Mouse (Mus musculus) retina, postnatal 1 day (tissue): ENCODE results near the gene Syt16.

Experiments
- DNase-seq: peaks from one replicate; pipeline ENCODE4 v3.0.0-alpha.2; 2012

Gene Syt16

DNA sequence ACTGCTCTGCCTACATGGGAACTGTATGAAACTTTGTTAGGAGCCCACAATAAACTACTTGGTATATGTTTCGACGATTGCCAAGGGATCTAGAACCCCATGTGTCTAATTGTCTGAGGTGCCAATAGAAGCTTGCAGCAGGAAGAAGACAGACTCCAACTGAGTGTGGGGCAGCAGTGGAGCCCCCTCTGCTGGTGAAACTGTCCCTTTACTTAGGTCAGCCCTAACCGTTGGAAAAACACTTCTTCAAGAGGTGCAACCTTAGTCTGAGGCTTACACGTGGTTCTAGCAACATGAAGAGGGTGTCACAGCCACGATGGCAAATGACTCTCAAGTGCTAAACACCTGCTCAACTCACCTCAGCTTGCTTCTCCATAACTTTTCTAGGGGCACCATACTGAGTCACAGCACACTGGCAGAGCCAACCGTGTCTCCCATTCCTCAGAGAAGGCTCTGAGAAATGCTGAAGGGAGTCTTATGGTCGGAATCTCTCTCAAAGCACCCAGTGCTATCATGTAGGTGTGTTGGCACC lies 17.3 kb downstream of the Syt16 start:
- peak; percentile 41 for DNase-seq

DNA sequence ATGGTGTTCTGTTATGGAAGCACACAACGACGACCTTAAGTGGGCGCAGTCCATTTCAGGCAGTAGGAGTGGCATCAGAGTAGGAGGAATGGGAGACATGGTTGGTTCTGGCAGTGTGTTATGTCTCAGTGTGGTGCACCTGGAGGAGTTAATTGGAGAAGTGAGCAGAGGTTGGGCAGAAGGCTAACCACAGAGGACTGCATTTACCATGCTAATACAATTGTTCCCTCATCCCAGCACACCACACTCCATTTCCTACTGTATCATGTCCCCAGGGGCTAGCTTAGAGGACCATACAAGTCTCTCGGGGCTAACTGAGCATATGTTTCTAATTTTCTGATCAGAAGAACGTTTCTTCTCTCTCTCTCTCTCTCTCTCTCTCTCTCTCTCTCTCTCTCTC lies 18.0 kb downstream of the Syt16 start:
- DNase-seq = no peak

DNA sequence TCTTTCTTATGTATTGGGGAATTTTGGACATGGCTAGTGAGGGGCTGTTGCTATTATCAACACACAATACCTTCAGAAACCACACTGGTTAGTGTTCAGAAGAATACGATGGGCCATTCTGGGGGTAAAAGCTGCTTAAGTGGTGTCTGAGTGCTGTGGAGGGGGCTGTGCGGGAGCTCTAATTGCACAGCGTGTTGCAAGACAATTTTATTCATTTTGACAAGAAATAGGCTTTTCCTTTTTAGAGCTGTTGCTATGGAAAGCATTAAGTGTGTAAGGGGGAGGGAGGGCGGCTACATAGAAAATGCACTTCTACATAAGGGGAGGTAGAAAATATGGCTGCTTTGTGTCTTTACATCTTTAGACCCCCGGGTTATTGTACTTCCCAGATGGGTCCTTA lies 25.8 kb downstream of the Syt16 start:
- no peak for DNase-seq

DNA sequence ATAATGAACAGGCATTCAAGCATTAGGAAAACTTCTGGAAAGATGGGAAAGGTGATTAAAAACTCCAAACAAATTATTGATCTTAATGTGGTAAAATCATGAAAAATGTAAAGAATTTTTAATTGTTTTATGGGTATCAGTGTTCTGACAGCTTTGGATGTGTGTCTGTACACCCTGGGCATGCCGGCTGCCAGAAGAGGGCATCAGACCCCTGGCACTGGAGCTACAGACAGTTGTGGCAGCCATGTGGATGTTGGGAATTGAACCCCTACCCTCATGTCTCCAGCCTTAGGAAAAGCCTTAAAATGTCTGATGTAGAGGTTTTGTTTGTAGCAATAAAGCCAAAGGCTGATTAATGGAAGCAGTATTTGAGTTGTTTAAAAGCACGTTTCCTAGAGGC lies 27.5 kb downstream of the Syt16 start:
- no peak for DNase-seq

DNA sequence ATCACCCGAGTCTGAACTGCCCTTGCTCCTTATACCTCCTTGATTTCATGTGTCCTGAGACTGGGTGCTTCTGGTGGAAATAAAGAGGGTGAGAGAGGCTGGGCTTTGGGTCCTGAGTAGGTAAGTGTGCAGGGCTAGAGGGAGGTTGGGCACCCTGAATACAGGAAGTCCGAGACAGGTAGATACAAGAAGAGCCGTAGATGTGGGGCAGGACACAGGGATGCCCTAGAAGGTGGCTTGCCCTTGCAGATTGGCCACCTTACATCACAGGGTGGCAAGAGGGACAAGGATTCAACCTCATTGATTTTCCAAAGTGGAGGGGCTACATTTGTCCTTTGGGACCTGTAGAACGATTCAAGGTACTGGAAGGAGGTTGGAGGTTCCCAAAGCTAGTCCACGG lies 45.8 kb downstream of the Syt16 start:
- DNase-seq = no peak

DNA sequence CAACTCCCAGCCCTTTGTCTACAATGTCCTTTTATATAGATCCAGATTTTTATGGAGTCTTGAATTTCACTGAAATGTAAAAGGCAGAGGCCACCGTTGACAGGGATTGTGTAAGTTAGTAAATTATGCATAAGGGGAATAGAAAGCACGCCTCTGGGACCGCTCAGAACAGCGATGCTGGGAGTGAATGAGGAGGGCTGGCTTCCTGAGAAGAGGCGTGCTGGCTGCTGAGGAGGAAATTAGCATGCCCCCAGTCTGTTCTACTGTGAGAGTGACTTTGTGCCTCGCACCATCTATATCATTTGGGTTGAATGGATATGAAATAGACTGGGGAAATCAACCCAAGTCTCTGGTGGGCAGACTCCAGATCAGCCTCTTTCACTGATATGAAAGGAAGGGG lies 46.3 kb downstream of the Syt16 start:
- peak; percentile 21 for DNase-seq

DNA sequence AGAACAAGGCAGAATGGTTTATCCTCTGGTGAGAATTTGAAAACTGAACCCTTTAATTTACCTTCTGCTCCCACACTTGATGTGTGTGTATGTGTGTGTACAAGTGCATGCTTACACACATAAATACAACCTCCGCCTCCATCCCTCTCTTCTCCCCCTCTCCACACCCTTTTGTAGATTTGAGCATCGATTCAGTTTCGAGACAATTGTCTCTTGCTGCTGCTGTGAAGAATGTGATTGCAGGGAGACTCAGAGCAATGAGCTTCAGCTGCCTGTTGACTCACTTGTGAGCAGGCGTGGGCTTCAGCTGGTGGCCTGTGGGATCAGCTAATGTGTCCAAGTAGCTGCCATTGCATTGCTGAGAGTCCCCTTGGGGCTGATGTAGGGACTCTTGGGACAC lies 46.8 kb downstream of the Syt16 start:
- no peak for DNase-seq

DNA sequence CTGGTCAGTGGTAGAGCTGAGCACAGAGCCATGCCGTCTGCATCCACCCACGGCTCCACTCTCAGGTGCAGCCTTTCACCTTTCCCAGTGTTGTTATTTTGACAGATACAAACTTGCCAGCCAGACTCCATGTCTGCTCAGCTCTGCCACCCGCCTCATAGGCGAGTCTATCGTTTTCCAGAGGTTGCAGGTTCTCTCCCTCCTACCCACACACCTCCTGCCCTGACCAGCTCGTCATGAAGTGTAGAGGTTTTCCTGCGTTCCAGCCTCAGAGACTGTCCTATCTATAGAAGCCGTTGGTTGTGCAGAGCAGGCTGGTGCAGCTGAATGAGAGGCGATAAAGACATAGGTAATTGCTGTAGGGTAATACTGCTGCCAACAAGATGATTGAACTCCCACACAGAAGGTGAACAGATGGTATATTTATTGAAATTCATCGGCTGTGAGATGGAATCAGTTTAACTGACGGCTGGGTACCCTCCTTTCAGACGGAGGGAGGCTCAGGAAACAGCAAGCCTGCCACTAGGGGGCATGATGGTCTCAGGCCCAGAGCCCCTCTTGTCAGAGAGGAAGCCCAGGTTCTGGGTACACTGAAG lies 58.0 kb downstream of the Syt16 start:
- peak; percentile 68 for DNase-seq

DNA sequence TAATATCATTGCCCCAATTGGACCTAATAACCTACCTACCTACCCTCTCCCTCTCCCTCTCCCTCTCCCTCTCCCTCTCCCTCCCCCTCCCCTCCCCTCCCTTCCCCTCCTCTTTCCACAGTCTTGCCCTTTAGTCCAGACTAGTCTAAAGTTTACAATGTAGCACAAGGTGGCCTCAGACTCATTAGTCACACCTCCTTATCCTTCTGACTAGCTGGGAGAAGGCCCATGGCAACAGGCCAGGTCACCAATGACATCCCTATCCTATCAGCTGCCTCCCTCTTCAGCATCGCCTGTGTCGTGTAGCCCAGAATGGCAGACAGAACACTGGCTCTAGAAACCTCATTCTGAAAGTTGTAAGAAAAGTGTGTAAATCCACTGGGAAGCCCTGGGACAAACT lies 58.7 kb downstream of the Syt16 start:
- DNase-seq = peak; percentile 32

DNA sequence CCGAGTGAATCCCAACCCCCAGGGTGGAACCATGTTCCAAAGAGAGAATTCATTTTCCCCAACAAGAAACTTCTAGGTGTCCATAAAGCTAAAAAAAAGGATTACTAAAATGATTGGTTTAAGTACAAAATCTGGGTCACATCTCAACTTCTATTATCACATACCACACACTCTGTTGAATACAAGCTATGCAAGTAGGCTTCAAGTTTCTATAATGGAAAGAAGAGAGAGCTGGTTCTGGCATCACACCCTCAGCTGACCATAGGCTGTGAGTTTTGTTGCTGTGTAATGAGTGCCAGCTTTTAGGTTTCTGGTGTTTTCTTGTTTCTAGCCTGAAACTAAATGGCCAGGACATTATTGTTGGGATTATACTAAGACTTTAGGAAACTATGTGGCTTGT lies 65.1 kb downstream of the Syt16 start:
- no peak for DNase-seq

DNA sequence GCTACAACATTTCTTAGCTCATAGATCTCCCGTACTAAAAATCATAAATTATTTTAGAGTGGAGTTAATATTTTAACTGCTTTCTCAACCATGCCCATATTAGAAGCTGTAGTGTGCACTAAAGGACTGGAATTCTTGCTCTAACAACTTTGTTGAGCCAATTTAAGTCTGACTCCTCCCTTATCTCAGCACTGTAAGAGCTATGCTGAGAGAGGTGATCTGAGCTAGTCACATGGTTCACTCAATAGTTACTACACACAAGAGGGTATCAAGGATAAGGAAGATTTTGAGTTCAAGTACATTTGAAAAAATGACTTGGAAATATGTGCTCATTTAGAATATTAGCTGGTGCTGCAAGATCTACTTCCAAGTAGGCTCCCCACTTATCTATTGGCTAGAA lies 71.5 kb downstream of the Syt16 start:
- DNase-seq = no peak

DNA sequence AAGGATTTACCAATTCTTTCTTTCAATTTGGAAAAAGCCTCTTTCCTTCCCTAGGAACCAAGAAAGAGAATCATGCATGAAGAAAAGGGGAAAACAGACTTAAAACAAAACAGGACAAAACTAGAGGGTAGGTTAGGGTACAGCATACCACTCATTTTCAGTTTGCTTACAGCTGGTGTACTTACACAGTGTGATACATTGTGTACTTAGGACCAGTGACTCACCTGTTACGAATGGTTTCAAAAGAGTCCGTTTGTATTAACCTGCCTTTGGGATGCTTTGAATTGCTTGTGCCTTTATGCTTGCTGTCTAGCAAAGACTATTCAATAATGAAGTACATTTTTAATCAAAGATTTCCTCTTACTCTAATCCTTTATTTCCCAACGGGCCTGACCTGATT lies 78.1 kb downstream of the Syt16 start:
- no peak for DNase-seq

DNA sequence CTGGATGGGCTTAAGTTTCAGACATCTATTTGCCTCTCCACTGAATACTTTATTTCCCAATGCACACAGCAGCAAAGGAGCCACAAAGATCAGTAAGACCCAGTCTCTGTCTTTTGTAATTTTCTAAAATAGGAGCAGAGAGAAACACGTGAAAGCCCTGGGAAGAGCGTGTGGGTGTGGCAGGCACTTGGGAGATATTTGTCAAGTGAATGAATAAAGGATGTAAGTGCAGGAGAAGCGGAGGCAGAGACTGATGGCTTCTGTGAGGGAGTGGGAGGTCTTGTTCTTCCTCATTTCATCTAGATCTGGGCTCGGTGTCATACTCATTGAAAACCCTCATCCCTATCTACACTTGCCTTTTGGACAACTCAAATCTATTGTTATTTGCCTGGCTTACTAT lies 78.6 kb downstream of the Syt16 start:
- DNase-seq = no peak

DNA sequence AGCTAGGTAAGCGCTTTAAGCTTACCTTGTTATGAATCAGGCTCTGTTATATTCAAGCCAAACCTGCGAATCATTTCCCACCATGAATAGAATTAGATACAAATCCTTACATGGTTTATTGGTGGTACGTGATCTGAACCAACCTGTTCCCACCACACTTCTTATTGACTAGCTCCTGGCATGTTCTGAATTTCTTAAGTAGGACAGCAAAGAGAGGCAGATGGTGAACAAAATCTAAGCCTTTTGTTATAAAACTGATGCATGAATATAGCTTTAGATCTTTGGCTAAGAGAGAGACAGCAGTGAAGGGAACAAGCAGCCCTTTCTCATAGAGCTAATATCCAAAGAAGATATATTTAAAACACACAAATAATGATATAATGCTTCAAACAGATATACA lies 83.7 kb downstream of the Syt16 start:
- DNase-seq = no peak

DNA sequence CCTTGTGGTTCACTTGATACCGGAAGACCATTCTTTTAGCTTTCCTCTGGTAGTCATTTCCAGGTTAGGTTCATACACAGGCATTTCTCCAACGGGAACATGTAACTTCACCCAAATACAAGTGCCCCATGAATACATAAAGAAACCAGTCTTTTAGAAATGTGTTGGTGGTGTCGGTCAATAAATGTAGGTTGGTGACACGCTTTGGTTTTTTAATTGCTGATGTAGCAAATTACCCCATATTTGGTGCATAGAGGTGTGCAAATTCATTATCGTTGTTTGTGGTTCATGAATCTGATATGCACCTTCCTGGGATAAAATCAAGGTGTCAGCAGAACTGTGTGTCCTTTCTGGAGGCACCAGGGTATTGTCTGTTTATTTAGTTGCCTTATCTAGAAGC lies 86.9 kb downstream of the Syt16 start:
- no peak for DNase-seq

DNA sequence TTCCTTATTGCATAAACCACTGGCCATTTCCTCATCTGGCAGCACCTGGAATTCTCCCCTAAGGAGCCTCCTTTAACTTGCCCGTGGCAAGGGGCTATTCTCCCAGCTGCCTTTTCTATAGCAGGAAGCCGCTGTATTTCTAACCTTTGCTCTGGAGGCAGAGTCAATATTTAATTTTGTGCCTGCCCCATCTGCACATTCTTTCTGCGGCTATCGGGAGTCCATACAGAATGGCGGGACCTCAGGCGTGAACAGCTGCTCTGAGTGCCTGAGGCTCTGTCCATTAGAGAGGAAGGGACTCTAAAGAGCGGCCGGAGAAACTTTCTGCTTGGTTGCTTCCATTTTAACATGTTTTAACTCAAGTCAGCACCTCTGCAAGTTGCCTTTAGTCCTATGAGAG lies 89.6 kb downstream of the Syt16 start:
- peak; percentile 34 for DNase-seq

DNA sequence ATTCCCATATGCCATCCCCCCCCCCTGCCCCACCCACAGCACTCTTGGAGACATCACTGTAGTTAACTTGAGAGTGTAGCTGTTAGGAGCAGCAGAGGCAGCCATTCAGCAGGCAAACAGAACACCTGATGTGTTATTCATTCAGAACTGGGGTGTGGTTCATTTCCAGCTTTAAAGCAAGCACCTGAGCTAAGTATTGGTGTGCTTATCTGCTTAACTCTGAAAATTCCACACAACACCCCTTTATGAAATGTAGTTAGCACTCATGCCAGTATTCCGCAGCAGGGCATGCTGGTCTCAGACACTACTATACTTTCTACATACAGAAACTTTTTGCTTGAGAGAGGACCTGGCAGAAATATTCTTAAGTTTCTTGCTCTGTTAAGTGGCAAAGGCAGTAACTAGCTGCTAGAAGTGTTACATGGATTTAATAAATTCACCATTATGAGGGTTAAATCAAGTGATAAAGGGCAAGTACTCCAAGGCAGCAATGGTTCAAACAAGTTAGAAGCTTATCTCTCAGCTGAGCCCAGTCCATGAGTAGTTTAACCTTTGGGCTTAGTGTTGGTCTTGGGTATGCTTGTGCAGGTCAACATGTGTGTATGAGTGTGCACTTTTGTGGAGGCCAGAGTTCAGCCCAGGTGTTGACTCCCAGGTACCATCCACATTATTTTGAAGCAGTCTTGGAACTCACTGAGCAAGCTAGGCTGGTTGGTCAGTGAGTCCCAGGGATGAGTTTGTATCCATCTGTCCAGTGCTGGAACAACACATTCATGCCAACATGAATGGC lies 92.1 kb downstream of the Syt16 start:
- no peak for DNase-seq

DNA sequence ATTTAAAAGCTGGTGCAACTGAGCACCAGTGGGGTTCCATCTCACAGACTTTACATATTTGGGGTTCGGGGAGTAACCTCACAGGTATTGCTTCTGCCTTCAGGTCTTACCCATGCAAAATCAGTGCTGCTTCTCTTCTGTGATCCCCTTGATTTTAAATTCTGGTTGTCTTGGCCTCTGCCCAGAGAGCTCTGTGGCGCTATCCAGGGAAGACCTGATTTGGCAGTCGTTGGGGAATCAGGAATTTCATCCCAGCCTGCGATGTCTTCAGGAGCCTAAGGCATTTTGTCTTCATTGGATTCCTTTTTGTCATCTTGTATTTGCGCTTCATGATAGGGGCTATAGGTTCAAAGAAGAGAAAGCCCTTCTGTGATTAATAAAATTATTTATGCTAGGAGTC lies 95.1 kb downstream of the Syt16 start:
- peak; percentile 32 for DNase-seq

DNA sequence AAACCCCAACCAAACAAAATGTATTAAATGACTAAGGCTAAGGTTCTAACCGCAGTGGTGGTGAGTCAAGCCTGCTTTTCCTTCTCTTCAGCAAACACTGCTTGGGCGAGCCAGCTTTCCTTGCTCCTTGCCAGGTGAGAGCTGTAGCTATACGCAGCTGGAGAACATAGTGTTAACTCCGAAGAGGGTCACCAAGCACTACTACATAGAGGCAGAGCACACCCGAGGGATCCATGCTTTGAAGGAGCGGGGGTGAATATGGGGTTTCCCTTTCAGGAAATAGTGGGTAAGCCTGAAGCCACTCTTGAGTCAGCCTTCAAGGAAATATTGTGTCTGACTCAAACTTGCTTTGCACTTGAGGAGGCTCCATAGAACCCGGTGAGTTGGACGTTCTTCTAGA lies 95.6 kb downstream of the Syt16 start:
- DNase-seq = no peak

DNA sequence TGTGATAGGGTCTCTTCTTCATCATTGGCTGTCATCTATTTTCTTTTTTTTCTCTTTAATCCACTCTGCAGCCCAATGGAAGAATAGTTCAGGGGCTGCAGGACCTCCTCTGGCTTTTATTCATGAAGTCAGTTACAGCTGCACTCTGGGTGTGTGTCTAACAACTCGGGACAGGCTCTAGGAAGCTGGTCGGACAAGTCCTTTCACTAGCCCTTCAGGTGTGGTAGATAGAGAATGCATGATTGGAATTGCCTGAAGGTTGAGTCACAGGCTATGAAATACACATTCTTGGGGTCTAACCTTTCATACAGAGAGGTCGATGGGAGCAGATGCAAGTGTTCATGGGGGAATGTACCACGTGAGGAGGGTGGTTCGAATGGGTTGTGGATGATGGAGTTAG lies 97.2 kb downstream of the Syt16 start:
- no peak for DNase-seq

DNA sequence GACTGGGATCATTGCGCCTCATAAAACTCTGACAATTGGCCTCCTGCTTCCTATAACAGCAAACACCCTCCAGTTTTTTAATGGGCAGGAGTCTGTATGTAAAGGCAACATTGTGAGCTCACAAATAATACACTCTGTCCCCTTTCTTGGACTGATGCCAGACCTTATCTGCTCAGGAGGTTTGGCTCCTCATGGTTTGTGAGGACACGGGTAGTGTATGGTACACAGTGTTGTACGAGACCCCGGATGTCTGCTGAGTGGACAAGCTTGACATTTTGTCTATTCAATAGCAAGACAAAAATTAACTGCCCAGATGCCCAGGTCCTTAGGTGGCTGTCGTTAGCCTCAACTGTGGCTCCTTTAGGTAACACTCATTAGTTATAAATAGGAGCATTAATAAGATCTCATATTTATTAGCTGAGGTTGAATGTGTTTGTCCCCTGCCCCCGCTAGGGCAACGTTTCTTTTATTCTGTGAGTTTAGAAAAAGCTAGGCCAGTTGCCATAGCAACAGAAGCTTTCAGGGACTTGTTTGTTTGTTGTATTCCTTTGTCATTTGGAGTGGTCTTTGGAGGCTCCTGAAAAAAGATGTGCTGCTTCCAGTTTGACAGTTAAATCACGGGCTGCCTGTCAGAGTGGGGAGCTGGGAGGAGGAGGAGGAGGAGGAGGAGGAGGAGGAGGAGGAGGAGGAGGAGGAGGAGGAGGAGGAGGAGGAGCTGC lies 101.3 kb downstream of the Syt16 start:
- DNase-seq = peak; percentile 79

DNA sequence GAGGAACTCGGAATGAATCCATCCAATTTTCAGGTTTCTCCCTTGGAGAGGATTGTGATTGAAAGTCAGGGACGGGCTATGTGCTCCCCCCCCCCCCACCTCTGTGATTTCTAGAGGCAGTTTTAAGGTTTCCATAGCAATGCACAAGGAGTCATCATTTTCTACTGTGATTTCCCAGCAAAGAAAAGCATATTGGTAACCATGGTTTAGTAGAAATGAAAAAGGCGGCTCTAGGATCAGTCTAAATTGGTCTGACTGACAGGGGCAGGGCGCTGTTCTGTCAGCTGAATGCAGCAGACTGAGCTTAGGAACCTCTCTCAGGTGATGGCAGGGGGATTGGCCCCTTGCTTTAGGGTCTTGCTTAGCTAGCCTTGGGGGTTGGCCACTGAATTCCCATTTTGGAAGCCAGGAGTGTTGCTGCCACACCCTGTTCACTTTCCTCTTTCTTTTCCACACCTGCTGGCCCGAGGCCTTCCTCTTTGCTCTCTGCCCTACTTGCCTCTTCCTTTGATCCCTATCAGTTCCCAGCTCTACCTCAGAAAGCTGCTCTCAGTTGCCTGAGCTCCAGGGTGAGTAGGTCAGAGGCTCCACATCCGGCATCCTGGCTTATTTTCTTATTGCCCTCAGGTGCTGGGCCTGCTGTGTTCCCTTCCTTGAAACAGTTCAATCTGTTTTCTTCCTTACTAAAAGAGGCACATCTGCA lies 108.5 kb downstream of the Syt16 start:
- no peak for DNase-seq

DNA sequence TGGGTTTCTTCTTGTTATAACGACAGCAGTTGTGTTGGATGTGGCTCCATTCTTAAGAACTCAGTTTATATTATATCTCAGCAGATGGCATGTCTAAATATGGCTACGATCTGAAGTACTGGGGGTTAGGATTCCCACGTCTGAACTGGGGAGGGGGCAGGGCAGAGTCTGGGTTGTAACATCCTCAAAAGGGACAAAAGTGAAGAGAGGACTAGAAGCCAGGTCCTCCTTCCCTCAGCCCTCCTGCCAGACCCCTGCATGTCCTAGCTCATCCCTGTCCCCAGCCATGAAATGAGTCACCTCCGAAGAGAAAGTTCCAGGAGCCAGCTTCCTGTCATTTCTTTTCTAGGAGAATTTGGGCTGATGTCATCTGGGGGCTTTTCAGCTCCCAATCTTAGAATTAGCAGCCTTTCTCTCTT lies 111.2 kb downstream of the Syt16 start:
- no peak for DNase-seq
